Mouse (Mus musculus) CD8-positive naive resting alpha-beta T cell, adult 2 months (primary cell): ENCODE measurements around the gene Fam118b.

ENCODE experiments used
- DNase-seq, 2 experiments: peaks; one replicate each; pipeline ENCODE4 v3.0.0; 2022; ENCODE audit warnings: low read depth in 2 of 2, low spot score in 2 of 2

The Fam118b gene

DNA sequence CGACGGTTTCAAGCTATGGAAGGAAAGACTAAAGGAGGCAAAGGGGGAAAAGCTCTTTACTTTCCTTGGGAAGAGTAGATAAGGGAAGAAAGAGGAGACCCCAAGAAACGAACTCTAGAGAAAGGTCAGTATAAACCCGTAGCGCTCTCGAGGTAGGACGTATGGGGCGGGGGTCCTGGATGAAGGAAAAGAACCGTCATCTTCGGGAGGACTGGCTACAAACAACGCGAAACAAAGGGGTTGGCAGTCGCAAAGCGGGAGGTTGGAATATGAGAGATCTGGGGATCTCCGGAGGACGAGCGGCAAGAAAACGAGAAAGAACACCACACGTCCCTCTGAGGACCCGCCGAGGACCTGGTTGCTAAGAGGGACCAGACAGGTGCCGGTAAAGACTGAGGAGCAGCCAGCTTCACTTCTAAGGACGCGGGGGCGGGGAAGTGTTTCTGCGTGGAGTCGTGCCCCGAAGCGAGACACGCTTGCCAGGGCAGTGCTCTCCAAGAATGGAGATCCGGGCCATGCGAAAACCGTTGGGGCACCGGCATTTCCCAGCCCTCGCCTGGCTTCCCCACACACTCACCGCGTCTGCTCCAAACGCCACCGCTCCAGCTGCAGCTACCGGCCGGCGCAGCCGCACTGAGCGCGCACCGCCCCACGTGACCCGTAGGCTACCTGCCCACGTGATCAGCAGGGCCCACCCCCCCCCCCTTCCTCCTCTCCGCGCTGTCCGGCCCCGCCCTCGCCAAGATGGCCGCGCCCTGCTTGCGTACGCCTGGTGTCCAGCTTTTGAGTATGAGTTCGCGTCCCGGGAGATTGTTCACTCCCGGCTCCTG lies at the start of gene Fam118b, which contains the start of gene Rpusd4:
TSS of gene Fam118b (minus strand) at position 660 of the 830 bp plus-strand sequence.
TSS of gene Rpusd4 (plus strand) at position 720 of the 830 bp plus-strand sequence.
- DNase-seq: peak; percentile 85 to 86

DNA sequence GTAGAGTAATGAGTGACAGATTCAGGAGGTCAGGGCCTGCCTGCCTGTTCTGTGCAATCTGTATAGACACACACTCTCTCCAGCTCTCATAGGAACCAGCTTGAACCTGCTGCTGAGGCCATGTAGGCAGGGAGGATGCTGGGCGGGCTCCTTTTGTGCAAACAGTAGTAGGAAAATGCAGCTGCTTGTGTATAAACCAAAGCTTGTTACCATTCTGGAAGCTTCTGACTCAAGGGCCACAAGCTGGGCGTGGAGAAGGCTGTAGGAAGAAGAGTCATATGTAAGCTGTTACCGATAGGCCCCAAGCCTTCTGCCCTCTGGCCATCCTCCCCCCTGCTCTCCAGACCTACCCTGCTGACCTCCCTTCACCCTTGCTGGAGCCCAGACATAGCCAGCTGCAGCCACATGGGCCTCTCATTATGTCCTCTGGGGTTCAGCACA lies 49.2 kb upstream of the Fam118b start:
- no peak for DNase-seq

DNA sequence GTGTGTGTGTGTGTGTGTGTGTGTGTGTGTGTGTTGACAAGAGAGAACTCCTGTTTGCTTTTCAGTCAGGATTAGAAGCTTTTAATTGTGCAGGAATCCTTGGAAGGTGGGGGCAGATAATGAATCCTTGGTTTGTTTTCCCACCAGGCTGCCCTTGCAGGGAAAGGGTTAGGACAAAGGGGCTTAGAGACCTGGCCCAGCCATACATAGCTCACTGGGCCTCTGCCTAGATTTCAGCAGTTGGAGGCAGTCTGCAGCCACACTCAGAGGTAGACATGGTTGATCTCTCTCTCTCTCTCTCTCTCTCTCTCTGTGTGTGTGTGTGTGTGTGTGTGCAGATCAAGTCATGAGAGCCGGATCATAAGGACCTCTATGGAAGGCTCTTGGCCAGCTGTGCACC lies 46.6 kb upstream of the Fam118b start:
- no peak for DNase-seq

DNA sequence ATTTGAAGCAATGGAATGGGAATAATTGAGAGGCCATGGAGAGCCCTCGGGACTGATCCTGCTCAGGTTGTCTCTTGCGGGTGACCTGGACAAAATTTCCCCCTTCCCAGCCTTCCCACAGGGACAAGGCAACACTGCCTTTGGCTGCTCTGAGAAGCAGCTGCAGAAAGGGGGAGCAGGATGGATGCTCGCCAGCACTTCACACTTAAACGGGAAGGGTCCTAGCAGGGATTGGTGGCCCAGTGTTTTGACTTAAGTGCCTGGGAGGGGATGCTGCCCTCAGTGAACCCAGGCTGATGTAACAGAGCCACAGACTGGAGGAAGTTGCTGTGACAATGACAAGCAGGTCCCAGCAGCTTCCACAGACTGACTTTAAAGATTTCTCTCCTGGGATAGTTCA lies 46.0 kb upstream of the Fam118b start:
- DNase-seq: no peak

DNA sequence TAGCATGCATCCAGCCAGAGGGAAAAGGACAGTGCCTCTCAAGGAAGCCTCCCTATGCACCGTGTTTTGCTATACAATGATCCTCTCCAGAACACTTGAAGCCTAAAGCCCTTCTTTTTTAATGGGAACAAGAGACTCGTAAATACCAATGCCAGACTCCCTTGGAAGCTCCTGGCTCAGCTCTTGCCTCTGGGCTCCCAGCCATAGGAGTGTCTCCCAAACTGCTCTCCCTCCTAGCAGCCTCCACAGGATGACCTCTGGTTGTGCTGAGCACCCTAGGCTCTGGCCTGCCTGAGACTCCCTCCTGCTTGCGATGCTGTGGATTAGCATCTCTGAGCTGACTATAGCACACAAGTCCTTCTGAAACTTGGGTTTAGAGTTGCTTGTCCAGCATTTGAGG lies 44.9 kb upstream of the Fam118b start:
- DNase-seq: no peak

DNA sequence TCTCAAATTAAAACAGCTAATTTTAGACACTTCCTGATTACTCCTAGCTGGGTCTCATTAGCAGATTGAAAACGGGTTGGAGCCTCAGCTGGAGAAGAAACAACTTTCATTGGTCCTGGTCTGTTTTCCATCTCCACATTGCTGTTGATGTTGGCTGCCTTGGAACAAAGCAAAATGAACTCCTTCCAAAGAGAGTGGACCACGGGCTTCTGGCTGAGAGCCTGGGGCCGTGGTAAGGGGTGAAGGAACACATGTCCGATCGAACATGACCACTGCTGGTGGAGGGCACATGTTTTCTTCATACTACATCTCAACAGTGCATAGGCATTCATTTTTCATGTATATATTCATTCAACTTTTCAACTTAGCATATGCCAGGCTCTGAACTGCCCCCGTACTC lies 42.8 kb upstream of the Fam118b start:
- DNase-seq: no peak

DNA sequence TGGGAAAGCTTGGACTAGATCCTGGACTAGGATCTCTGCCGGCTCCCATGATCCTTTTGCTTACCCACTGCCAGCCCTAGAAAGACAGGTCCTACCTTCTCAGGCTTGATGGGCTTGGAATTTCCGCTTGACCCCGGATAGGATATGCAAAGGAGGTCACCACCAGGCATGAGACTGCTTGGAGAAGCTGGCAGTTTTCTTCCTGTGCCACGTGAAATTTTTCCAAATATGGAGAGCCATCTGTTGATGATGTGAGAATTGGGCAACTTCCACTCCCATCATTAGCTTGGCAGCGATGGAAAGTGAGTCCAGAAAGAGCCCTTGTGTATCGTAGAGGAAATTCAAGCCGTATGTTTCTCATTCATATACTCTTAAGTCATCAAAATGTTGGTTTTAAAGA lies 39.9 kb upstream of the Fam118b start:
- DNase-seq: no peak

DNA sequence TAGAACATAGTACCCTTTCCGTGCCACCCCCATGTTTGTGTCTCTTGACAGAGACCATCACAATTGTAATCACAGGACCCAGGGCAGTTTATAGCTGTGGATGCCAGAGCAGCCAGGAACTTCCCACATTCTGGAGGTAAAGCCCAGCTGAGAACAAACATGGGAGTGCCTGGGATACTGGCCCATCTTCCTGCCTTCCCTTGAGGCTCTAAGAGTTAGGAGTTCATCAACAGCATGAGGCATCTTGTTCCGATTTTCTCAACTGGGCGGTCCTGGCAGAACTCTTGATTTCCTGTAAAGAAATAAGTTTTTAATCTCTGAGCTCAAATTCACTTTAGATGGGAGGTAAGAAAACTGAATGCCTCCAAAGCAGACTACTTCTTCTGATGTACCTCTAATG lies 34.6 kb upstream of the Fam118b start:
- no peak for DNase-seq

DNA sequence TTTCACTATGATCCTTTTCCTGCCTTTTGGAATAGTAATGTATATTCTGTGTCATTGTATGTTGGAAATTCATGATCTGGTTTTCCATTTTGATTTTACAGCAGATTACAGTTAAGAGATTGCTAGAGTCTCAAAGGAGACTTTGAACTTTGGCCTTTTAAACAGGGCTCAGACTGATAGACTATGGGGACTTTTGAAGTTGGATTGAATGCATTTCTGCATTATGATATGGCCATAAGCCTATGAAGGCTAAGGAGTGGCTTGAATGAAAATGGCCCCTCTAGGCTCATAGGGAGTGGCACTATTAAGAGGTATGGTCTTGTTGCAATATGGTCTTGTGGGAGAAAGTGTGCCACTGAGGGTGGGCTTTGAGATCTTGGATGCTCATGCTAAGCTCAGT lies 30.2 kb upstream of the Fam118b start:
- no peak for DNase-seq

DNA sequence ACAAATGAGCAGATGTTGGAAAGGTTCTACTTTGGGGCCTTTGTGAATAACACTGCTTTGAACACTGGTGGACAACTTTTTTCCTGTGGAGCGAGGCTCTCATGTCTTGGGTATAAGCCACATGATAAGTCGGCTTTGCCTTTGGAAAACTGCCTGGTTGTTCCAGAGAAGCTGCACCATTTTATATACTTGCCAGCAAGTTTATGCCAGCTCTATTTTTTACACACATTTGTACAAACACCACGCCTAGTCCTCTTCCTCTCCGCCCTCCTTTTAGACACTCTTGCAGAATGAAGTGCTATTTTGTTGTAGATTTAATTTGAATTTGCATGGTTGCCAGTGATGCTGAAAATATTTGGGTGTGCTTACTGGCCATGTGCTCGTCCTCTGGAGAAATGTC lies 25.9 kb upstream of the Fam118b start:
- no peak for DNase-seq

DNA sequence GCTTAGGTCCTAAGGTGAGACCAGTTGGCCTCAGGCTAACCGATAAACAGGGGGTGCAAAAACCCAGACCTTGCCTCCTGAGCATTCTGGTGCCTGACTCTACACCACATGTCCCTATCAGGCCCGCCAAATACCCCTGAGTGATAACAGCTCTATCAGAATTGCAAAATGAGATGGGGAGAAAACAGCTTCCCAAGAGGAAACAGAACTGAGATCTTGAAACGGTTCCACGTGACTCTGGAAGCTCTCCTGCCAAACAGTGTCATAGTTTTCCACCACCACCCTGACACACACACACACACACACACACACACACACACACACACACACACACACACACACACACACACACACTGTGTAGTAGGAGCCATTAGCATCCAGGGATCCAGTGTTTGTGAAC lies 23.3 kb upstream of the Fam118b start:
- no peak for DNase-seq

DNA sequence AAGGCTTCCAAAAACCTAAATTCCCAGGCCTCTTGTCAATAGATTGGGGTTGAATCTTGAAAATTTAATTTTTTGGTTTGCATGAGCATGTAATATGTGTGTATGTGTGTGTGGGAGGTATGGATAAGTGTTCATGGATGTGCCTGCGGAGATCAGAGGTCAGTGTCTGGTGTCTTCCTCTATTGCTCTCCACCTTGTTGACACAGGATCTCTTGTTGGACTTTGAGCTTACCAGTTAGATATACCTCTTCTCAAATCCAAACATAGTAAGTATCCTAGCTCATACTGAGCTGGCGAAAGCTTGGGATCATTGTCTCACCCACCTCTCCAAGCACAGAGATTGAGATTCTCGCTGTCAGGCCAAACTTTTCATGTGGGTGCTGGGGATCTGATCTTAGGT lies 22.8 kb upstream of the Fam118b start:
- DNase-seq: no peak

DNA sequence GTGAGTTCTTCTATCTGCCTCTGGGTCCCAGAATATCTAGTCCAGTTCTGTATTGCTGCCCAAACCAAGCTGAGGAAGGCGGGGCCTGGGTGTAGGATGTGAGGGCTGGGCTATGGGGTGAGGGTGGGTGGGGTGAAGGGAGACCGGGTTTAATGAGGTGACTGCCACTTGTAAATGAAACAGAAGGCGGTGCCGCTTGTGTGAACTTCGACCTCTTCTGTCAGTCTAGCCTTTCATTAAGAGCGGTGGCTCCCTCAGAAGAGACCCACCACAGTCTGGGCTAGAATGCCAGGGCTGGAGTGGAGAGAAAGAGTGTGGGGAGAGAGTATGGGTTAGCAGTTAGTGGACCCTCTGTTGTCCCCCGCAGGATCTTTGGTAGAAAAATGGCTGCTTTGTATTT lies 22.4 kb upstream of the Fam118b start:
- DNase-seq: no peak

DNA sequence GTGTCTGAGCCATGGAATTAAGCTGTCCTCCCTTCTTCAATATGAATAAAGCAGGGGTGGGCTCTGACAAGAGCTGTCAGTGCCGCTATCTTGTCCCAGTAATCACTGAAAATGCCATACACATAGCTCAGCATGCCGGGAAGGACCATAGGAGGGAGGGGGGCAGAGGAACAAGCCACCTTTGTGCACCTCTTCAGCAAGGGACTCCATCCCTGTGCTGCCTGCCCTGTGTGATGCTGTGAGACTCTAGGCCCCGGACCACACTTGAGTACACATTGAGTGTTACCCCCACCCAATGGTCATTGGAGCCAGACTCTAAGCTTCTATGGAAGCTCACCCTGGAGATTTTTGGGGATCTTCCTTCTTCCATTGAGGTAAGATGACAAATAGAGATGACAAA lies 18.7 kb upstream of the Fam118b start:
- DNase-seq: no peak

DNA sequence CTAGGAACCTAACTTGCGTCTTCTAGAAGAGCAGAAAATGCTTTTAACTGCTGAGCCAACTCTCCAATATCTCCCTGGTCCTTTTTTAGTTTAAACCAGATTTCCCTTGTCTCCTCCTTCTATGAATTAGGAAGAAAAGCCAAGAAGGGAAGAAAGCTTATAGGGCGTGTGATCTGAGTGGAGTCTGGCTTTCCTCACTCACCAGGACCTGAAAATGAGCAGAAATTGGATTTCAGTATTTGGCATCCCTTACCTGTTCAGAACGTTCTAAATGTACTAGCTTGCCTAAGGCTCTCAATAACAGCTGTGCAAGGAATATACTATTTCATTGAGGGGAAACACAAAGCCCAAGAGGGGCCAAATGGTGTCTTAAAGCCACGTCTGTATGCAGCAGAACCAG lies 16.7 kb upstream of the Fam118b start:
- no peak for DNase-seq

DNA sequence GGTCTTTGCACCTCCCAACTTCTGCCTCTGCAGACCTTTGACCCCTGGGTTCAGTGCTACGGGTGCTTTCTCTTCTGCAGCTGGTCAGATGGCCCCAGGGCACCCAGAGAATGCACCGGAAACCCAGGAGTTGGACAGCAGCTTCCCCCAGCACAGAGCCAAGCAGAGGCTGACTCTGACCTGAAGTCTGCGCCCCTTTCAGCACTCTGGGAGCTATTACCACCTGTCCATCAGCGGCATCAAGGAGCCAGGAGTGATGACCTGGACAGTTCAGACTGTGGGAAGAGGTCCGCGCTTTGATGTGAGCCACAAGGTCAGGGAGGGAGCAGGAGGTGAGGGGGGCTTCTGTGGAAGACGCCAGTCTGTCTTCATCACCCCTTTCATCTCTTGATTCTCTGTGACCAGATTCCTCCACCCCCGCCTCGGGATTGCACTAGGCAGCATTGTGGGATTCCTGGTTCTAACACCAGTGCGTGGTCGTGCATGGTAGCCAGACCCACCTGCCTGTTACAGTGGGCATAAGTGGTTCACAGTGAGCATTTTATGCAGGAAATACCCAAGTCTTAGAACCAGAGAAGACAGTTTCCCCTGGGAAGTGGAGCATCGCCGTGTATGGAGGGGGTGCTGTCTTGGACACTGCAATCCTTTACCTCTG lies 15.9 kb upstream of the Fam118b start:
- DNase-seq: no peak

DNA sequence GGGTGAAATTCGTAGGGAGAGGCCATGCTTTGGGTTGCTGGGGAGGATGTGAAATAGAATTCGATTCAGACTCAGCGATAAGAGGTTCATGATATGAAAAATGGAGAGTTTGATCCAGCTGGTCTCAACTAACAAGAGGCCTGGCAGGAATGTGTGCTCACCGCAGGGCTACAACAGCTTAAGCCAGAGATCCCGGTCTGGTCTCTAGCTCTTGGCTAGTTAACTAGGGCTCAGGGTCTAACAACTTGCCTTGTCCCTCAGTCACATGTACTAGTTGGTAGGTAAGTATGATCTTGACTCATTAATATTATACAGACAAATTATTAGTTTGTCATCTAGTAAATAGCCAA lies 15.2 kb upstream of the Fam118b start:
- no peak for DNase-seq

DNA sequence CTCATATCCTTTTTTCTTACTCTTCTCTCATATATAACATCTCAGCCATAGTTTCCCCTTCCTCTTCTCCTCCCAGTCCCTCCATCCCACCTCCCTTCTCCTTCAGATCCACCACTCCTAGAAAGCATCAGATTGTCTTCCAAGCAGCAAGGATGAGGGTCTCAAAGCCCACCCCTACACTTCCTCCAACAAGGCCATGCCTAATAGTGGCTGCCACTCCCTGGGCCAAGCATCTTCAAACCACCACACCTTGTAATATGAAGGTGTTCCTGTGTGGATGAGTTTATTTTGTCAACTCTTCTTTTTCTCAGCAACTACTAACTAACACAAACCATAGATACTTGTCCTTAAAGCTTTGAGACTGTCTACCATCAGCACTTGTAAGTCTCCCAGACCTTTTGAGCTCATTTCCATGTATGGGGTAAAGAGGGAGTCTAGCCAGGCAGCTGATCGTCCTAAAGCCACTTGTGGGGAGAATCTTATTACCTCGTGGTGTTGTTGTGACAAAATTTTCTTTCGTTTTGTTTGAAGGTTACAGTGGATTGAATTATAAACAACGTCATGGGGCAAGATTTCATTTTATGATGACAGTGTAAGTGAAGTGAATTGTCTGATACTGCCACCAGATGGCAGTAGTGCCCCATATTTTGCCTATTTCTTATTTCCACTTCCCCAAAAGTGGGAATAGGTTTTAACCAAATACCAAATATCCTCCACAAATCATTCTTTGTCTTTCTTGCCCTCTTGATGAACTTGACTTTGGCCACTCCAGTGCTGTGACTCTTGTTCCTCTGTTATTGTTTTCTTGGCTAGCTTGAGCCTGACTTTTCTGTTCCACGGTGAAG lies 14.6 kb upstream of the Fam118b start:
- peak; percentile 27 to 58 for DNase-seq

DNA sequence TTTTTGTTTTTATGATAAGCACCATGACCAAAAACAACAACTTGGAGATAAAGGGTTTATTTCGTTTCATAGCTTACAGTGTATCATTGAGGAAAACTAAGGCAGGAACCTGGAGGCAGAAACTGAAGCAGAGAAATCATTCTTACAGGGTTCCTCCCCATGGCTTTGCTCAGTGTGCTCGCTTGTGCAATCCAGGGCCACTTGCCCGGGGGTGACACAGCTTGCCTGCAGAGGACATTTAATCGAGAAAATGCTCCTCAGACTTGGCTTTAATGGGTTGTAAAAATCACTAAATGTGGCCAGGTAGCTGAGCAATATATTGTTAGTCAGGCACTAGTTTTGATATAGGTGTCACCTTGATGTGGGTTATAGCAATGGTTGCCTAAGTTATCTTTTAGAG lies 10.8 kb upstream of the Fam118b start:
- no peak for DNase-seq

DNA sequence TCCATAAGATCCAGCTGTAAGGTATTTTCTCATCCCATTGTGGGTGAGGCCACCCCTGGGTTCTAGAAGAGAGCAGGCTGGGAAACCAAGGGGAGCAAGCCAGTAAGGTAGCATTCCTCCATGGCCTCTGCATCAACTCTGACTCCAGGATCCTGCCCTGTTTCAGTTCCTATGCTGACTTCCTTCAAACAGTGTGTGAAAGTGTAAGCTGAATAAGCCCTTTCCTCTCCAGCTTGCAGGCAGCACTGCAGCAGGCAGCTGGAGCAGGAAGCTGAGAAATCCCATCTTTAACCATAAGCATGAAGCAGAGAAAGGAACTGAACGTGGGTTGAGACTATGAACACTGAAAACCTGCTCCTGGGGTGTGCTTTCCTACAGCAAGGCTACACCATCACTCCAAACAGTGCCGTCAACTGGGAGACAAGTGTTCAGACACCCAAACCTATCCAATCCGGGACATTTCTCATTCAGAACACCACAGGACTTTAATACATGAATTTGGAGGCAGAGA lies 10.3 kb upstream of the Fam118b start:
- DNase-seq: no peak

DNA sequence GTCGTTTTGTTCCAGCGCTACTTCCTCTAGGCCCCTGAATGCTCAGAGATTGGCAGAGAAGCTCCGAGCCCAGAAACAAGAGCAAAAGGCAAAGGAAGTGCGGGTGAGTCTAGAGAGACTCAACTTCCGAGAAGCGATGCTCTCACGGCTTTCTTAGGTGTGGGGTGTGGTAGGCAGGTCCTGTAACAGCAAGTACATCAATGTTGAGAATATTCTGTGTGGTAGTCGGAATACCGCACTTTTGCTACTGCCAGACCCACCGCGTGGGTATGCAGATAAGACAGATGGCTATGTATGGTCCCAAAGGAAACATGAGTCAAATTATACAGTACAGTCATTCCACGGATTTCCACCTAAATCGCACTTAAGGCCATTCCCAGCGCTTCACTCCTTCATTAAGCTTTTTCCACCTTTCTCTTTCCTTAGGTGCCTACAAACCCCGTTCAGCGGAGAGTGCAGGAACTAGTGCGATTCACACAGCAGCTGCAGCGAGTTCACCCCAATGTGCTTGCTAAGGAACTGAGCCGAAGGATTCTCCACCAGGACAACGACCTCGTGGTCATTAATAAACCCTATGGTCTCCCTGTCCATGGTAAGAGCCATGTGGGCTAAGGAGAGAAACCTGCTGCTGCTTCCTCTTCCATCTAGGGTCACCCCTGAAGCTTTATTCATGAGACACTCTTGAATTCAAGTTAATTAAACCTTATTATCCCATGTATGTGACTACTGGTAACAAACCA lies 541 bp upstream of the Fam118b start:
- no peak for DNase-seq
